Mouse (Mus musculus) liver, embryonic 14.5 days (tissue): ENCODE measurements around the gene Phf11a.

Experiments used
- CTCF ChIP-seq: IDR thresholded peaks from 2 replicates; pipeline ENCODE4 v1.5.1; 2016; ENCODE audit warnings: antibody characterized with exemption, low read depth, control low read depth
- EP300 ChIP-seq: IDR thresholded peaks from 2 replicates; pipeline ENCODE4 v1.6.1; 2016; ENCODE audit warnings: antibody characterized with exemption, low read depth

- TF ChIP-seq EP300 (no peak), CTCF (no peak)
These were observed 63.7 kb downstream of the Phf11a start for GRCm38 (mm10) chr14:59233635-59234034.
